Mouse (Mus musculus): Measurements from ENCODE around the gene Slc2a4.

Gene Slc2a4

GRCm38 (mm10) chr11:69901993-69902392 lies 46.0 kb downstream of the Slc2a4 start:
- peak; percentile 46 for DNase-seq (ENCODE audit: low read depth, low spot score)

GRCm38 (mm10) chr11:69901406-69901846 lies 46.6 kb downstream of the Slc2a4 start:
- peak; percentile 95 for DNase-seq (ENCODE audit: low read depth, low spot score)

GRCm38 (mm10) chr11:69900471-69901405 lies 47.2 kb downstream of the Slc2a4 start, which contains the start of the genes 2810408A11Rik and Neurl4:
TSS of gene 2810408A11Rik (minus strand) at chr11:69900987.
TSS of gene Neurl4 (plus strand) at chr11:69901072.
- DNase-seq (ENCODE audit: low read depth, low spot score) = peak; percentile 95

- DNase-seq (ENCODE audit: low read depth, low spot score) = no peak
These were observed 48.1 kb downstream of the Slc2a4 start for GRCm38 (mm10) chr11:69899870-69900269.

GRCm38 (mm10) chr11:69895291-69895690 lies 52.7 kb downstream of the Slc2a4 start, which contains the start of gene Acap1:
TSS of gene Acap1 (minus strand) at chr11:69895539.
- peak; percentile 83 for DNase-seq (ENCODE audit: low read depth, low spot score)

GRCm38 (mm10) chr11:69894671-69895070 lies 53.3 kb downstream of the Slc2a4 start:
- DNase-seq (ENCODE audit: low read depth, low spot score) = peak; percentile 88
